Mouse (Mus musculus): ENCODE measurements around the gene Trip10. TPM values are rescaled to one million over a fixed set of nuclear protein-coding genes. Genes with fewer than 3 reads are reported as not detected.

The Trip10 gene
- polyA plus RNA-seq, 1 experiment, result not detected

DNA sequence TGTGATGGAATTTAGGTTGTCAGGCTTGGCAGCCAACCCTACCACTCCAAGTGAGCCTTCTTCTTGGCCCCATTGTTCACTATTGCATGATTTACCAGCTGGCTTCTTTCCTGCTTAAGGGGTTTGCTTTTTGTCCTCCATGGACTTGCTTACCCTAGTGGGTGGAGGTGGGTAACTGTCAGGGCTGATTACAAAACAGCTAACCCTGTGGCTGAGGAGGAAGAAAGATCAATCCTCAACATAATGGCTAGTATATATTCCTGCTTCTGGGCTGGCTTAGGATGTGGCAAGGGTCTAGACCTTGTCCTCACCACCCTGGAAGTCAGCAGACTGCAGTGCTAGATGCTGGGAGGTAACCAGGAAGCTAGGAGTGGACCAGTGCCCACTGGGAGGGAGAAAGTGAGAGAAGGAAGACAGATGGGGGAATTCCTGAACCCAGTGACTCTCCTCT, 17.9 kb upstream of the Trip10 start:
- H3K4me1 ChIP-seq (ENCODE audit: control insufficient read depth, insufficient read depth, low read length), result no peaks in the 10 kb centered on the region
- no peak overlapping the region for H3K4me3 ChIP-seq (ENCODE audit: insufficient read depth, low read depth, low read length)
- H3K27ac ChIP-seq (ENCODE audit: insufficient read depth, low read depth, low read length), result no peak overlapping the region
- TF ChIP-seq CTCF (IDR thresholded peaks at IDR 0.05; ENCODE audit: insufficient read depth, low read depth, low read length), result no peak
- no peak for TF ChIP-seq POLR2A (IDR thresholded peaks at IDR 0.05; ENCODE audit: insufficient read depth, low read depth, low read length)

- TF ChIP-seq CTCF (IDR thresholded peaks at IDR 0.05; ENCODE audit: insufficient read depth, low read depth, low read length), result no peak
- Histone ChIP-seq H3K4me1 (ENCODE audit: control insufficient read depth, insufficient read depth, low read length) (no peaks in the 10 kb centered on the region), H3K27ac (ENCODE audit: insufficient read depth, low read depth, low read length) (no peak overlapping the region), H3K4me3 (ENCODE audit: insufficient read depth, low read depth, low read length) (no peak overlapping the region)
- WGBS, result 86% methylated on average over 1 of the region's 1 CpGs
Measured at GRCm38 (mm10) chr17:57232200-57232599, 17.1 kb upstream of the Trip10 start.

- no peak for TF ChIP-seq CTCF (IDR thresholded peaks at IDR 0.05; ENCODE audit: insufficient read depth, low read depth, low read length)
- no peak for TF ChIP-seq POLR2A (IDR thresholded peaks at IDR 0.05; ENCODE audit: insufficient read depth, low read depth, low read length)
- no peaks in the 10 kb centered on the region for H3K4me1 ChIP-seq (ENCODE audit: control insufficient read depth, insufficient read depth, low read length)
- 57% methylated on average over 7 of the region's 7 CpGs for WGBS
- no peak overlapping the region for H3K4me3 ChIP-seq (ENCODE audit: insufficient read depth, low read depth, low read length)
- H3K27ac ChIP-seq (ENCODE audit: insufficient read depth, low read depth, low read length), result no peak overlapping the region
Measured at GRCm38 (mm10) chr17:57233038-57233437, 16.2 kb upstream of the Trip10 start.

DNA sequence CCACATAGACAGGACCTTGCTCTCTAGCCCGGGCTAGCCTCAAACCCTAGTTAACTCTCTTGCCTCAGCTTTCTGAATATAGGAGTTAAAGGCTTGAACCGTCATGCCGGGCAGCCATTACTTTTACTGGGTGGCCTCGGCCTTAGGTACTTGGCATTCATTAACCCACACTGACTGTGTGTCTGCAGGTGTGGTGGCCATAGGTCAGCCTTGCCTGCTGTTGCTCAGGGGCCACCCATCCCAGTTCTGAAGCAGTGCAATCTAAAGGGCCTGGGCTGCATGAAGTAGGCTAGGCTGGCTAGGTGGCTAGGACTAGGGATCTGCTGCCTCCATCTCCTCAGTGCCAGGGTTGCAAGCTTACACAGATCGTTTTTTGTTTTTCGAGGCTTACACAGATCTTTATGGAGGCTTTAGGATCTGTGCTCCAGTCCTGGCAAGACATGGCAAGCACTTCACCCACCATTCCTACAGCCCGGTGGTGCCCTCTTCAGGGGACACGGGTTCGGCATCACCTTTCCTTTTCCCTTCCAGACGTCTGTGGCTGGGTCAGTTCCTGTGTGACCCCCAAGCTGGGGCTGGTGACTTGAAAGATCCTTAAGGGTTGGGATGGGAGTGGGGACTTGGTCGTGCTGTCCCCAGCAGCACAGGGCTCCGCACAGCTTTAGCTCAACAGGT, 14.9 kb upstream of the Trip10 start:
- H3K4me3 ChIP-seq (ENCODE audit: insufficient read depth, low read depth, low read length), result no peak overlapping the region
- WGBS, result 83% methylated on average over 12 of the region's 12 CpGs
- TF ChIP-seq CTCF (IDR thresholded peaks at IDR 0.05; ENCODE audit: insufficient read depth, low read depth, low read length), result no peak
- no peak overlapping the region for H3K27ac ChIP-seq (ENCODE audit: insufficient read depth, low read depth, low read length)
- no peaks in the 10 kb centered on the region for H3K4me1 ChIP-seq (ENCODE audit: control insufficient read depth, insufficient read depth, low read length)

- Histone ChIP-seq H3K4me3 (ENCODE audit: insufficient read depth, low read depth, low read length) (no peak overlapping the region), H3K27ac (ENCODE audit: insufficient read depth, low read depth, low read length) (no peak overlapping the region), H3K4me1 (ENCODE audit: control insufficient read depth, insufficient read depth, low read length) (no peaks in the 10 kb centered on the region)
- WGBS, result 90% methylated on average over 5 of the region's 5 CpGs
- TF ChIP-seq POLR2A (IDR thresholded peaks at IDR 0.05; ENCODE audit: insufficient read depth, low read depth, low read length) (no peak), CTCF (IDR thresholded peaks at IDR 0.05; ENCODE audit: insufficient read depth, low read depth, low read length) (no peak)
Measured at GRCm38 (mm10) chr17:57235803-57236202, 13.5 kb upstream of the Trip10 start.

- no peak overlapping the region for H3K27ac ChIP-seq (ENCODE audit: insufficient read depth, low read depth, low read length)
- H3K4me1 ChIP-seq (ENCODE audit: control insufficient read depth, insufficient read depth, low read length), result no peaks in the 10 kb centered on the region
- 94% methylated on average over 9 of the region's 9 CpGs for WGBS
- no peak overlapping the region for H3K4me3 ChIP-seq (ENCODE audit: insufficient read depth, low read depth, low read length)
- TF ChIP-seq CTCF (IDR thresholded peaks at IDR 0.05; ENCODE audit: insufficient read depth, low read depth, low read length), result no peak
- TF ChIP-seq POLR2A (IDR thresholded peaks at IDR 0.05; ENCODE audit: insufficient read depth, low read depth, low read length), result no peak
Measured at GRCm38 (mm10) chr17:57237181-57237580, 12.1 kb upstream of the Trip10 start.

DNA sequence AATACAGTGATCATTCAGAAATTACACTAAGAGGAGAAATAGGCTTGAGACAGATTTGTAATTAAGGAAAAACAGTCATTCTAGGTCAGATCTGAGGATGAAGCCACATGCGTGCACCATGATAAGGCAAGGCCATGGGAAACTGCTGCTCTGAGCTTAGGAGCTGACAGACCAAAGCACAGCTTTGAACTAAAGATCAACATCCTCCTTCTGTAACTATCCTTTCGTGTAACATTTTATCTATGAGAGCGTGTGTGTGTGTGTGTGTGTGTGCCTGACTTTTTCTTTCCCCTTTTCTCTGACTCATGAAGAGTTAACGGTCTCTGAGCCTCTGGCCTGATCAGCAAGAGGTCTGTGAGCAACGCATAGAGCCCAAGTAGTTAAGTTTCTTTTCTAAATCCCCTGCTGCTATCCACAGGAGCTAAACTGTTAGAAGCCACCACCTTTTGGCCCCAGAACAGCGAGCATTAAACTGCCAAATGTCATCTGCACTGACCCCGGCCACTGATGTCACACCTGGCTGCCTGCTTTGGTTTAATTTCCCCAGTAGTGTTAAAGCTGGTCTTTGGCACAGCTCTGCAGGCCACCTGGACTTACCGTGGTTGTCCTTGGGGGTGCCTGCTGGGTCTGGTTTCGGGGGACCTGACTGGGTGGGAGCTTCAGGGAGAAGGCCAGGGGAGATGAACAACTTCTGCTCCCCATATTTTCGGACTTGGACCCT, 5.4 kb upstream of the Trip10 start:
- Histone ChIP-seq H3K27ac (ENCODE audit: insufficient read depth, low read depth, low read length) (no peak overlapping the region), H3K4me3 (ENCODE audit: insufficient read depth, low read depth, low read length) (no peak overlapping the region), H3K4me1 (ENCODE audit: control insufficient read depth, insufficient read depth, low read length) (peaks cover 12% of the 10 kb centered on the region)
- 78% methylated on average over 10 of the region's 10 CpGs for WGBS
- TF ChIP-seq CTCF (IDR thresholded peaks at IDR 0.05; ENCODE audit: insufficient read depth, low read depth, low read length) (no peak), POLR2A (IDR thresholded peaks at IDR 0.05; ENCODE audit: insufficient read depth, low read depth, low read length) (no peak)

DNA sequence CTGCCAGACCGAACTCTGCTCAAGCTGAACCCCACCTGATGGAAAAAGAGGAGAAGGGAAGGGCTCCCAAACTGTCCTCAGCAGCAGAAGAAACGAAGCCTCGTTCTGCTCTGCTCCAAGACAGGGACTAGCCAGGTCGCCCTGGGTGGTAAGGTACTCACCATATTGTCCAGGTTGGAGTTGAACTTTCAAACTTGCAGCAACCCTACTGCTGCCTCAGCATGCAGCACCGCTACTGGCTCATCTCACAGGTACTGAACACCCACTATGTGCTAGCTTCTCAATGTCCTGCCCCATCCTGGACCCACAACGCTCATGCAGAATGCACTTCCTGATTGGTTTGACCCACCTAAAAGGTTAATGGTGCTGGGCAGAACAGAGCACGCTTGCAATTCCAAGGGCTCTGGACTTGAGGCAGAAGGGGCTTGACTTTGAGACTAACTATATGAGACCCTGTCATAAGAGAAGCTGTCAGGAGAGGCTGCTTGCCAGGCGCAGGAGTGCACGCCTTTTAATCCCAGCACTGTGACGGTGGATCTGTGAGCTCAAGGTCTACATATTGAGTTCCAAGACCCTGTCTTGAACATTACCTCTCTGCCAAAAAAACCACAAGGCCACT, 3.8 kb upstream of the Trip10 start:
- TF ChIP-seq POLR2A (IDR thresholded peaks at IDR 0.05; ENCODE audit: insufficient read depth, low read depth, low read length) (no peak), CTCF (IDR thresholded peaks at IDR 0.05; ENCODE audit: insufficient read depth, low read depth, low read length) (no peak)
- H3K27ac ChIP-seq (ENCODE audit: insufficient read depth, low read depth, low read length), result no peak overlapping the region
- no peak overlapping the region for H3K4me3 ChIP-seq (ENCODE audit: insufficient read depth, low read depth, low read length)
- peaks cover 26% of the 10 kb centered on the region for H3K4me1 ChIP-seq (ENCODE audit: control insufficient read depth, insufficient read depth, low read length)
- WGBS, result 92% methylated on average over 10 of the region's 10 CpGs

DNA sequence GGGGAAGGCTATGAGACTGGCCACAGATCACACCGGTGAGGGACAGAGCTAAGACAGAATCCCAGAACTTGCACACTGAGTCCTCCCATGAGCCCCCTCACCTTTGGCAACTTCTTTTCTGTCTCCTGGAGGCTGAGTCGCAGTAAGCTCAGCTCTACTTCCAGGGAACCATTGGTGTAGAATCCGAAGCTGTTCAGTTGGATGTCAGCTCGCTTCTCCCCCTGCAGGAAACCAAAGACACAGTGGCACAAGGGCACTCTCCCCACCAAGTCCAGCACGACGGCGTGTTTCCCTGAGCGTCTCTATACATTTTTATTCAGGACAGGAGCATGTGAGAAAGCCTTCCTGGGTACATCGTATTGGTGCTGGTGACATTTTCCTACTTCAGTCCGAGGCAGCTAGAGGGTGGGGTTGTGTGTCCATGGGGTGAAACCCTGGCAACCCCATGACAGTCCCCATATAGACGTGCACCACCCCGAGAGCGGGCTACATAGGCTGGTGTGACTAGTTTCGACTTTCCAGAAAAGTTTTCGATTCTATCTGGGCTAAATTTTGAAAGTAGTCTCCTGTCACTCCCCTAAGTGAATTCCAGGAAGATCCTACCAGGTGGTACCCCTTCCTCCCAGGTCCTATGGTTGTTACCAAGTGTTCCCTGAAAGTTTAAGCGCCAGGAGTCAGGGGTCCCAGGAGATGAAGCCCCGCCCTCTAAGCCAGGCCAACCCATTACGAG, 2.4 kb upstream of the Trip10 start:
- TF ChIP-seq CTCF (IDR thresholded peaks at IDR 0.05; ENCODE audit: insufficient read depth, low read depth, low read length), result no peak
- TF ChIP-seq POLR2A (IDR thresholded peaks at IDR 0.05; ENCODE audit: insufficient read depth, low read depth, low read length), result no peak
- H3K4me3 ChIP-seq (ENCODE audit: insufficient read depth, low read depth, low read length), result peak overlapping the region; percentile 84
- 4% methylated on average over 18 of the region's 18 CpGs for WGBS
- H3K27ac ChIP-seq (ENCODE audit: insufficient read depth, low read depth, low read length), result peak overlapping the region; percentile 98
- H3K4me1 ChIP-seq (ENCODE audit: control insufficient read depth, insufficient read depth, low read length), result peaks cover 31% of the 10 kb centered on the region
